Mouse (Mus musculus): ENCODE data around the gene Gm42906. TPM values are rescaled to one million over a fixed set of nuclear protein-coding genes. Genes with fewer than 3 reads are reported as not detected.

The Gm42906 gene
- polyA plus RNA-seq, 1 experiment from 2014 or later = not detected

DNA sequence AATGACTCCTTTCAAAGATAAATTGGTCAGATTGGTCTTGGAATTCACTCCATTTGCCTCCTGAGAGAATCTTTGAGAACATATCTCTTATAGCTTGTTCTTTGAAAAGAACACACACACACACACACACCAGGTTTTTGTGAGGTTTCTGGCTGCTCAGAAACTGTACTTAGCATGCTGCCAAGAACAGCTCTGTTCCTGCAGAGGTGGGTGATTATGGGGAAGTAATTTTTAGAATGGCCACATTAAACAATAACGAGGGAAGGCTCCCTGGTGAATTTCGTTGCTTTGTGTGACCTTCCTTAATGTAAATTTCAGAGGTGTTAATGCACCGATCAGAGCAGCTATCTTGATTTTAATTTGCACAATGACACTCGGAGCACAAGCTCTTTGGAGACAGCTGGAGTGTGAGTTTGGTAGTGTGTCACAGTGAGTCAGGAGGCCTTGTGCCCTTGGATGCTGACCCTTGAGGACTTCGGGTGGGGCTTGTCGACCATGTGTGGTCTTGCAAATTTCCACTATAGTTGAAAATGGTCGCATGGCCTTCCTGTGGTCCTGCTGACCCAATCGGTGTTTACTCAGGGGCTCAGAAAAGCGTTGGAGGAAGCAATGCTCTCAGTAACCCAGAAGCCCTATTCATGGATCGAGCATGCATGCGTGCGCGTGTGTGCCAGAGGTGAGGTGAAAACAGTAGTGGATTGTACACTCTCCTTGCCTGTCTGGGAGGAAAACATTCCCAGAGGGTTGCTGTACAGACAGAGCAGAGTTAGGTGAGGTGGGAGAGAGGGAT lies 407.7 kb downstream of the Gm42906 start:
- Histone ChIP-seq H3K27me3 (ENCODE audit: insufficient read depth, low read length) (no peaks in the 10 kb centered on the region), H3K4me3 (ENCODE audit: low read depth, low read length) (no peak overlapping the region), H3K27ac (ENCODE audit: low read depth) (no peak overlapping the region), H3K9me3 (ENCODE audit: low read length) (no peaks in the 10 kb centered on the region), H3K36me3 (replicated peaks; ENCODE audit: insufficient read depth, low read length) (no peaks in the 10 kb centered on the region), H3K4me2 (ENCODE audit: low read depth, low read length) (peak overlapping the region; percentile 46), H3K4me1 (ENCODE audit: insufficient read depth) (peaks cover 6% of the 10 kb centered on the region; the same call in 1 of the 2 replicates), H3K9ac (replicated peaks) (no peak overlapping the region)
- DNase-seq (no peak), ATAC-seq (no peak)
- WGBS (ENCODE audit: insufficient replicate concordance) = 71% methylated on average over 13 of the region's 13 CpGs
- no peak for TF ChIP-seq CTCF (IDR thresholded peaks at IDR 0.05; ENCODE audit: low read depth)
- TF ChIP-seq EP300 (IDR thresholded peaks at IDR 0.05; ENCODE audit: low read depth) = no peak

- ATAC-seq (no peak), DNase-seq (no peak)
- Histone ChIP-seq H3K9me3 (ENCODE audit: low read length) (no peaks in the 10 kb centered on the region), H3K9ac (replicated peaks) (no peak overlapping the region), H3K27me3 (ENCODE audit: insufficient read depth, low read length) (no peaks in the 10 kb centered on the region), H3K36me3 (replicated peaks; ENCODE audit: insufficient read depth, low read length) (no peaks in the 10 kb centered on the region), H3K4me3 (ENCODE audit: low read depth, low read length) (no peak overlapping the region), H3K4me1 (ENCODE audit: insufficient read depth) (peaks cover 6% of the 10 kb centered on the region; the same call in 1 of the 2 replicates), H3K4me2 (ENCODE audit: low read depth, low read length) (no peak overlapping the region; the same call in 1 of the 2 replicates), H3K27ac (ENCODE audit: low read depth) (no peak overlapping the region)
- WGBS (ENCODE audit: insufficient replicate concordance) = 67% methylated on average over 5 of the region's 5 CpGs
- TF ChIP-seq EP300 (IDR thresholded peaks at IDR 0.05; ENCODE audit: low read depth) (no peak), CTCF (IDR thresholded peaks at IDR 0.05; ENCODE audit: low read depth) (no peak)
These were observed 409.0 kb downstream of the Gm42906 start for GRCm38 (mm10) chr5:151018959-151019358.

DNA sequence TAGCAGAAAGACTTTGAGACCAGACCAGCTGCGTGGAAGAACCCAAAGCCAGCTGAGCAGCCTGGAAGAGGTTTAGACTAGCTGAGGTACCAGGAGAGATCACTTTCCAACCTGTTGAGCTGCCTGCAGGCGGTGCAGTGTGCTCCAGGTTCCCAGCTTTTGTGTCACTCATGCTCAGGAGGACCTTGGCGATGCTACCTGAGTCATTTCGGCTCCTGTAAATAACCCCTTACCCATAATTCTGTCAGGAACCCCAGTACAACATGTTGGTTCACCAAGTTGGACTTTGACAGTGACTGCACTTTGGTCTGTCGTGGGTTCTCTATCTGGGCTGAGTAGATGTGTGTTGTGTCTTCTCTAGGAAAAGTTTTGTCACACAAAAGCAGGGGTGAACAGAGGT lies 409.5 kb downstream of the Gm42906 start:
- H3K27ac ChIP-seq (ENCODE audit: low read depth) = no peak overlapping the region
- no peaks in the 10 kb centered on the region for H3K27me3 ChIP-seq (ENCODE audit: insufficient read depth, low read length)
- no peaks in the 10 kb centered on the region for H3K36me3 ChIP-seq (replicated peaks; ENCODE audit: insufficient read depth, low read length)
- WGBS (ENCODE audit: insufficient replicate concordance) = 59% methylated on average over 5 of the region's 5 CpGs
- no peak overlapping the region for H3K9ac ChIP-seq (replicated peaks)
- DNase-seq = no peak
- TF ChIP-seq CTCF (IDR thresholded peaks at IDR 0.05; ENCODE audit: low read depth) = no peak
- no peak for TF ChIP-seq EP300 (IDR thresholded peaks at IDR 0.05; ENCODE audit: low read depth)
- no peak overlapping the region for H3K4me3 ChIP-seq (ENCODE audit: low read depth, low read length)
- ATAC-seq = no peak
- H3K4me2 ChIP-seq (ENCODE audit: low read depth, low read length) = no peak overlapping the region
- no peaks in the 10 kb centered on the region for H3K9me3 ChIP-seq (ENCODE audit: low read length)
- peaks cover 6% of the 10 kb centered on the region; the same call in 1 of the 2 replicates for H3K4me1 ChIP-seq (ENCODE audit: insufficient read depth)

Other genes starting within 250 kb of the Gm42906 start
- gene Stard13, start 194.3 kb downstream of the Gm42906 start, polyA plus RNA-seq (2015; fragmentation: Nextera tagmentation; extraction: Ambion mirVana) = 1.0 and 1.1 TPM in 2 replicates
- 0.04 TPM in 1 of 2 replicates, not detected in the other for gene Vmn2r18, start 177.9 kb upstream of the Gm42906 start, polyA plus RNA-seq (2015; fragmentation: Nextera tagmentation; extraction: Ambion mirVana)
- gene Rfc3, start 223.1 kb upstream of the Gm42906 start, polyA plus RNA-seq (2015; fragmentation: Nextera tagmentation; extraction: Ambion mirVana) = 26.7 and 28.5 TPM in 2 replicates

Data from liver, postnatal 0 days (tissue).